Mouse (Mus musculus): ENCODE data around the gene Hectd1. TPM values are rescaled to one million over a fixed set of nuclear protein-coding genes. Genes with fewer than 3 reads are reported as not detected.

Gene Hectd1
- polyA plus RNA-seq, 1 experiment from 2014 or later: 38.9 TPM

DNA sequence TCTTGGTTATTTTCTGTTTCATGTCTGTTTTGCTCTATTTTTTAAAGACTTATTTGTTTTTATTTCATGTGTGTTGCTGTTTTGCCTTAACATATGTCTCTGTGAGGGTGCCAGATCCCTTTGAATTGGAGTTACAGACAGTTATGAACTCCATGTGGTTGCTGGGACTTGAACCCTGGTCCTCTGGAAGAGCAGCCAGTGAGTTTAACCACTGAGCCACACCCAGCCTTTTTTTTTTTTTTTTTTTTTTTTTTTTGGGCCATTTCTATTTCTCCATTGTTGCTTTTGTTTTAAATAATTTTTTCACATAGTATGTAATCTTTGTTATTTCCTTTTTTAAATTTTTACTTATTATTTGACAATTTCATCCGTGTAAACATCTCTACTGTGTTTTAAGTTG lies 10.5 kb upstream of the Hectd1 start:
- peaks cover 8% of the 10 kb centered on the region; the same call in 1 of the 2 replicates for H3K4me1 ChIP-seq
- no peaks in the 10 kb centered on the region for H3K27me3 ChIP-seq
- no peaks in the 10 kb centered on the region for H3K36me3 ChIP-seq
- no peaks in the 10 kb centered on the region for H3K9me3 ChIP-seq
- no peak overlapping the region for H3K27ac ChIP-seq
- H3K4me2 ChIP-seq: no peak overlapping the region
- WGBS: 98% methylated on average over 1 of the region's 1 CpGs
- no peak for ATAC-seq (ENCODE audit: insufficient number of reproducible peaks, low FRiP score, low TSS enrichment, low read depth)
- no peak overlapping the region for H3K4me3 ChIP-seq
- no peak overlapping the region for H3K9ac ChIP-seq

DNA sequence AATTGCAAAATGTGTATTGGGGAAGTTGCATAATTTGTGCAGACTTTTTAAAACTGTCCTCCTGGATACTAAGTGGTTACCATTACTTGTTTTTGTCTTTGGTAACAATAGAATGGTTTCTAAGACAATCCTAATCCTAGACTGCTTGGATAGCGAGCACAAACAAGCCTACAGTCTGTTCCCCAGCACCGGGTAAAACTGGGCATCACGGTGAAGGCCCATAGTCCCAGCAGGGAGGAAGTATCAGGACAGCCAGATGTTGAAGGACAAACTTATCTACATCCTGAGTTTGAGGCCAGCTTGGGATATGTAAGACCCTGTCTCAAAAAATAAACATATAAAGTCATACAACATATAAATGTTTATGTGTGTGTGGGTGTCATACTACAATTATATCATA lies 5.9 kb upstream of the Hectd1 start:
- 72% methylated on average over 3 of the region's 3 CpGs for WGBS
- no peaks in the 10 kb centered on the region for H3K27me3 ChIP-seq
- no peak overlapping the region for H3K4me3 ChIP-seq
- no peak overlapping the region for H3K4me2 ChIP-seq
- no peak overlapping the region for H3K27ac ChIP-seq
- H3K9me3 ChIP-seq: no peaks in the 10 kb centered on the region
- H3K4me1 ChIP-seq: peaks cover 2% of the 10 kb centered on the region; the same call in 1 of the 2 replicates
- H3K9ac ChIP-seq: no peak overlapping the region
- no peak for ATAC-seq (ENCODE audit: insufficient number of reproducible peaks, low FRiP score, low TSS enrichment, low read depth)
- H3K36me3 ChIP-seq: no peaks in the 10 kb centered on the region

GRCm38 (mm10) chr12:51831931-51832330 lies 2.6 kb upstream of the Hectd1 start:
- 75% methylated on average over 13 of the region's 13 CpGs for WGBS
- no peak overlapping the region for H3K9ac ChIP-seq
- H3K27ac ChIP-seq: no peak overlapping the region
- no peaks in the 10 kb centered on the region for H3K9me3 ChIP-seq
- no peak for ATAC-seq (ENCODE audit: insufficient number of reproducible peaks, low FRiP score, low TSS enrichment, low read depth)
- no peaks in the 10 kb centered on the region for H3K36me3 ChIP-seq
- H3K4me1 ChIP-seq: peaks cover 14% of the 10 kb centered on the region
- no peak overlapping the region for H3K4me3 ChIP-seq
- no peaks in the 10 kb centered on the region for H3K27me3 ChIP-seq
- H3K4me2 ChIP-seq: no peak overlapping the region

GRCm38 (mm10) chr12:51831296-51831695 lies 2.0 kb upstream of the Hectd1 start:
- peaks cover 14% of the 10 kb centered on the region for H3K4me1 ChIP-seq
- H3K27me3 ChIP-seq: no peaks in the 10 kb centered on the region
- H3K36me3 ChIP-seq: no peaks in the 10 kb centered on the region
- no peak overlapping the region for H3K4me3 ChIP-seq
- no peak overlapping the region for H3K27ac ChIP-seq
- H3K4me2 ChIP-seq: no peak overlapping the region
- WGBS: 92% methylated on average over 3 of the region's 3 CpGs
- no peak for ATAC-seq (ENCODE audit: insufficient number of reproducible peaks, low FRiP score, low TSS enrichment, low read depth)
- H3K9ac ChIP-seq: no peak overlapping the region
- no peaks in the 10 kb centered on the region for H3K9me3 ChIP-seq

GRCm38 (mm10) chr12:51830671-51831070 lies 1.3 kb upstream of the Hectd1 start:
- ATAC-seq (ENCODE audit: insufficient number of reproducible peaks, low FRiP score, low TSS enrichment, low read depth): no peak
- Histone ChIP-seq H3K36me3 (0 out of 2 replicates have a peak, but pooled peaks cover 3% of the 10 kb centered on the region), H3K27me3 (no peaks in the 10 kb centered on the region), H3K27ac (no peak overlapping the region), H3K4me2 (peak overlapping the region; percentile 58; the same call in 1 of the 2 replicates), H3K9me3 (no peaks in the 10 kb centered on the region), H3K4me3 (peak overlapping the region; percentile 91), H3K9ac (no peak overlapping the region), H3K4me1 (peaks cover 14% of the 10 kb centered on the region)
- 82% methylated on average over 1 of the region's 1 CpGs for WGBS

DNA sequence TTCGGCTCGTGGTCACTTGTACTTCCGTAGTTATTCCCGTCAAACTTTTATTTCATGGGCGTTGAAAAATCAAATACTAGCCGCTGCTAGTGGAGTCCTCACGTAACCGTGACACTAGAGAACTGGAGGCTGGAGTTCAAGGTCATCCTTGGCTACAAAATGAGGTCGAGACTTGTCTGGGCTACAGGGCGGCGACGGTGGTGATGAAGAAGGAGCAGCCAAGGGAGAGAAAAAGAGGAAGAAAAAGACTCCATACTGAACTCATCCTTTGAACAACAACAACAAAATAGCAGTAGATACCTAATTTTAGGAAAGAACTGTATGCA lies 704 bp upstream of the Hectd1 start:
- ATAC-seq (ENCODE audit: insufficient number of reproducible peaks, low FRiP score, low TSS enrichment, low read depth): no peak

DNA sequence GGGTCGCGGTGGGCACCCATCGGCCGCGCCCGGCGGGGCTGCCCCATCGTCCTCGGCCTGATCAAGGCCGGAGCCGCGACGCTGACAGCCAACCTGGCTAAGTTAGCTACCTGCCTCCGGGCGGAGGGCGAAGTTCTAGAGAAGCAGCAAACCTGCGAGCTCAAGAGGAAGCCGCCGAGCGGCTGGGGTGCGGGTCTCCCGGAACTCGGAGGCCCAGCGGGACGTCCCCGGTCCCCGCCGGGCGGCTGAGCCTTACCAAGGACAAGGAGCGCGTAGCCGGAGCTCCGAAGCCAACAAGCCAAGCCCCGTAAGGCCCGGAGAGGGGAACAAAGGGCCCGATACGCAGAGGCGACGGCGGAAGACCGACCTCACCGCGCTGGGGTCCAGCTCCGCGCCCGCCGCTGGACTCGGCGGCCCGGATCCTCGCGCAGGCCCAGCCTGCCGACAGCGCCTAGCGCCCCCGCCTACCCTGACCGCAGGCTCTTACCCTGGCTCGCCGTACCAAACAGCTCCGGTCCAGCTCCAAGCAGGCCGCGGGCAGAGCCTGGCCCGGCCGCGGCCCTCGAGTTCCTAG lies 533 bp downstream of the Hectd1 start:
- Histone ChIP-seq H3K4me2 (peak overlapping the region; percentile 58), H3K27me3 (no peaks in the 10 kb centered on the region)
- WGBS: under 1% methylated on average over 66 of the region's 66 CpGs

More for the DNA sequence above, 704 bp upstream of the Hectd1 start:
- Histone ChIP-seq H3K9ac (peak overlapping the region; percentile 98), H3K36me3 (peaks cover 7% of the 10 kb centered on the region; the same call in 1 of the 2 replicates), H3K27ac (peak overlapping the region; percentile 99), H3K4me2 (peak overlapping the region; percentile 58), H3K4me3 (peak overlapping the region; percentile 91), H3K27me3 (no peaks in the 10 kb centered on the region), H3K4me1 (peaks cover 14% of the 10 kb centered on the region), H3K9me3 (no peaks in the 10 kb centered on the region)
- 2% methylated on average over 12 of the region's 12 CpGs for WGBS

GRCm38 (mm10) chr12:51827958-51828650 lies 1.2 kb downstream of the Hectd1 start:
- peak overlapping the region; percentile 98 for H3K9ac ChIP-seq
- H3K4me2 ChIP-seq: peak overlapping the region; percentile 58
- no peaks in the 10 kb centered on the region for H3K27me3 ChIP-seq
- peak overlapping the region; percentile 99 for H3K27ac ChIP-seq
- ATAC-seq (ENCODE audit: insufficient number of reproducible peaks, low FRiP score, low TSS enrichment, low read depth): no peak
- peaks cover 17% of the 10 kb centered on the region for H3K36me3 ChIP-seq
- no peaks in the 10 kb centered on the region for H3K9me3 ChIP-seq
- H3K4me1 ChIP-seq: peaks cover 14% of the 10 kb centered on the region
- 12% methylated on average over 6 of the region's 6 CpGs for WGBS
- peak overlapping the region; percentile 91 for H3K4me3 ChIP-seq

More for the DNA sequence above, 533 bp downstream of the Hectd1 start:
- H3K36me3 ChIP-seq: peaks cover 17% of the 10 kb centered on the region
- H3K9ac ChIP-seq: peak overlapping the region; percentile 98
- H3K4me3 ChIP-seq: peak overlapping the region; percentile 91
- peak overlapping the region; percentile 99 for H3K27ac ChIP-seq
- peaks cover 14% of the 10 kb centered on the region for H3K4me1 ChIP-seq
- ATAC-seq (ENCODE audit: insufficient number of reproducible peaks, low FRiP score, low TSS enrichment, low read depth): no peak
- H3K9me3 ChIP-seq: no peaks in the 10 kb centered on the region

DNA sequence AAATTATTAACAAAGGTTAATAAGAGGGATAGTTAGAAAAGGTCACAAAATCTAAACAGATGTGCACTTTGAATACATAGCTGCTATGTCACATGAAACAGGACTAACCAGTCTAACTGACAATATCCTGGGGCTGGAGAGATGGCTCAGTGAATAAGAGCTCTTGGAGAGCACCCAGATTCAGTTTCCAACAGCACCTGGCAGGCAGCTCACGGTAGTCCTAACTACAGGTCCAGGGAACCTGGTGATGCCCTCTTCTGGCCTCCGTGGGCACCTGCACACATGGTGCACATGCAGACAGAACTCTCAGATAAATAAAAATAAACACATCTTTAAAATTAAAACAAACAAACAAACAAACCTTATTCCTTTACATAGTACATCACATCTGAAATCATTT lies 4.0 kb downstream of the Hectd1 start:
- Histone ChIP-seq H3K27ac (no peak overlapping the region), H3K27me3 (no peaks in the 10 kb centered on the region)
- 73% methylated on average over 2 of the region's 2 CpGs for WGBS

GRCm38 (mm10) chr12:51823311-51823710 lies 6.0 kb downstream of the Hectd1 start:
- Histone ChIP-seq H3K4me3 (no peak overlapping the region), H3K27me3 (no peaks in the 10 kb centered on the region), H3K9me3 (no peaks in the 10 kb centered on the region), H3K9ac (no peak overlapping the region), H3K4me2 (no peak overlapping the region), H3K4me1 (peaks cover 15% of the 10 kb centered on the region), H3K36me3 (peaks cover 17% of the 10 kb centered on the region), H3K27ac (no peak overlapping the region)
- 88% methylated on average over 5 of the region's 5 CpGs for WGBS
- no peak for ATAC-seq (ENCODE audit: insufficient number of reproducible peaks, low FRiP score, low TSS enrichment, low read depth)

More for the DNA sequence above, 4.0 kb downstream of the Hectd1 start:
- ATAC-seq (ENCODE audit: insufficient number of reproducible peaks, low FRiP score, low TSS enrichment, low read depth): no peak
- Histone ChIP-seq H3K4me3 (no peak overlapping the region), H3K4me1 (peaks cover 18% of the 10 kb centered on the region), H3K4me2 (no peak overlapping the region), H3K9me3 (no peaks in the 10 kb centered on the region), H3K9ac (no peak overlapping the region), H3K36me3 (peaks cover 17% of the 10 kb centered on the region)

- Histone ChIP-seq H3K9me3 (no peaks in the 10 kb centered on the region), H3K27me3 (no peaks in the 10 kb centered on the region), H3K36me3 (peaks cover 17% of the 10 kb centered on the region), H3K4me1 (peaks cover 16% of the 10 kb centered on the region), H3K4me3 (no peak overlapping the region), H3K9ac (no peak overlapping the region), H3K4me2 (no peak overlapping the region), H3K27ac (no peak overlapping the region)
- ATAC-seq (ENCODE audit: insufficient number of reproducible peaks, low FRiP score, low TSS enrichment, low read depth): no peak
- 78% methylated on average over 2 of the region's 2 CpGs for WGBS
These were observed 6.5 kb downstream of the Hectd1 start for GRCm38 (mm10) chr12:51822861-51823260.

GRCm38 (mm10) chr12:51822236-51822635 lies 7.1 kb downstream of the Hectd1 start:
- ATAC-seq (ENCODE audit: insufficient number of reproducible peaks, low FRiP score, low TSS enrichment, low read depth): no peak
- Histone ChIP-seq H3K4me3 (no peak overlapping the region), H3K27me3 (no peaks in the 10 kb centered on the region), H3K4me1 (peaks cover 9% of the 10 kb centered on the region), H3K36me3 (peaks cover 17% of the 10 kb centered on the region), H3K27ac (no peak overlapping the region), H3K4me2 (no peak overlapping the region), H3K9me3 (no peaks in the 10 kb centered on the region), H3K9ac (no peak overlapping the region)
- 54% methylated on average over 3 of the region's 3 CpGs for WGBS
